Mouse (Mus musculus): ENCODE results near the gene Renbp.

Renbp gene

GRCm38 (mm10) chrX:73930402-73931062 lies at the start of gene Renbp:
TSS of gene Renbp (minus strand) at chrX:73930850.
- DNase-seq, result no peak

- DNase-seq, result no peak
These were observed 47.1 kb upstream of the Renbp start for GRCm38 (mm10) chrX:73977783-73978182.

GRCm38 (mm10) chrX:73976283-73976682 lies 45.6 kb upstream of the Renbp start:
- no peak for DNase-seq

- DNase-seq, result no peak
These were observed 42.1 kb upstream of the Renbp start for GRCm38 (mm10) chrX:73972774-73973173.

GRCm38 (mm10) chrX:73970781-73971180 lies 40.1 kb upstream of the Renbp start:
- DNase-seq, result no peak

GRCm38 (mm10) chrX:73969729-73970128 lies 39.1 kb upstream of the Renbp start:
- no peak for DNase-seq

- no peak for DNase-seq
These were observed 38.5 kb upstream of the Renbp start for GRCm38 (mm10) chrX:73969167-73969566.

- DNase-seq, result peak; percentile 90
These were observed 36.8 kb upstream of the Renbp start for GRCm38 (mm10) chrX:73967177-73968075.

GRCm38 (mm10) chrX:73966248-73967176 lies 35.9 kb upstream of the Renbp start, which contains the start of gene Hcfc1:
TSS of gene Hcfc1 (minus strand) at chrX:73966357.
- DNase-seq, result peak; percentile 88

- DNase-seq, result peak; percentile 40
These were observed 34.7 kb upstream of the Renbp start for GRCm38 (mm10) chrX:73965307-73965706.

- no peak for DNase-seq
These were observed 33.7 kb upstream of the Renbp start for GRCm38 (mm10) chrX:73964363-73964762.

GRCm38 (mm10) chrX:73954988-73955387 lies 24.3 kb upstream of the Renbp start:
- DNase-seq, result no peak

- no peak for DNase-seq
These were observed 22.0 kb upstream of the Renbp start for GRCm38 (mm10) chrX:73952603-73953002.

- DNase-seq, result no peak
These were observed 18.7 kb upstream of the Renbp start for GRCm38 (mm10) chrX:73949341-73949740.

- DNase-seq, result peak; percentile 61
These were observed 18.0 kb upstream of the Renbp start for GRCm38 (mm10) chrX:73948647-73949046.

- DNase-seq, result no peak
These were observed 16.2 kb upstream of the Renbp start for GRCm38 (mm10) chrX:73946896-73947295.

- no peak for DNase-seq
These were observed 11.6 kb upstream of the Renbp start for GRCm38 (mm10) chrX:73942294-73942693.

- DNase-seq, result no peak
These were observed 11.2 kb upstream of the Renbp start for GRCm38 (mm10) chrX:73941860-73942259.

- DNase-seq, result no peak
These were observed 1.2 kb upstream of the Renbp start for GRCm38 (mm10) chrX:73931871-73932270.

- no peak for DNase-seq
These were observed 8.1 kb downstream of the Renbp start for GRCm38 (mm10) chrX:73922550-73922882.

- DNase-seq, result peak; percentile 87
These were observed 8.7 kb downstream of the Renbp start, which contains the start of the genes Arhgap4 and Naa10 for GRCm38 (mm10) chrX:73921823-73922549. TSS of gene Arhgap4 (minus strand) at chrX:73921870. TSS of gene Naa10 (minus strand) at chrX:73921944.

- no peak for DNase-seq
These were observed 9.3 kb downstream of the Renbp start for GRCm38 (mm10) chrX:73921285-73921822.
